Mouse (Mus musculus) CH12.LX (cell line): ENCODE results near the gene Fbxo42.

ENCODE experiments used
- BHLHE40 ChIP-seq: IDR thresholded peaks from 2 replicates; pipeline ENCODE4 v1.6.1; 2011; ENCODE audit warnings: mild to moderate bottlenecking, low read depth, low read length, improper control_type of control experiment
- CHD2 ChIP-seq: IDR thresholded peaks from 2 replicates; pipeline ENCODE4 v1.6.1; 2011; ENCODE audit warnings: low read length, improper control_type of control experiment
- CTCF ChIP-seq, 2 experiments: IDR thresholded peaks in 1 of 2; conservative IDR thresholded peaks in 1 of 2; 2 replicates each; pipeline ENCODE4 v1.5.1; 2011 to 2012; ENCODE audit warnings: low read depth in 2 of 2, low read length in 2 of 2, improper control_type of control experiment in 1 of 2, inconsistent platforms in 1 of 2, mild to moderate bottlenecking in 1 of 2, moderate library complexity in 1 of 2
- E2F4 ChIP-seq: IDR thresholded peaks from 2 replicates; pipeline ENCODE4 v1.6.1; 2011; ENCODE audit warnings: low read depth, low read length, improper control_type of control experiment; ENCODE audit not compliant: insufficient replicate concordance
- KAT2A ChIP-seq: IDR thresholded peaks from 2 replicates; pipeline ENCODE4 v1.6.1; 2012; ENCODE audit warnings: low read length, improper control_type of control experiment, inconsistent platforms; ENCODE audit not compliant: insufficient replicate concordance
- MAX ChIP-seq: IDR thresholded peaks from 2 replicates; pipeline ENCODE4 v1.6.1; 2011; ENCODE audit warnings: low read length, improper control_type of control experiment
- PAX5 ChIP-seq: IDR thresholded peaks from 2 replicates; pipeline ENCODE4 v1.6.1; 2012; ENCODE audit warnings: low read length, inconsistent platforms, mixed read lengths
- POLR2A ChIP-seq: IDR thresholded peaks from 2 replicates; pipeline ENCODE4 v1.6.1; 2011; ENCODE audit warnings: low read depth, mild to moderate bottlenecking, improper control_type of control experiment, low read length
- POLR2AphosphoS2 ChIP-seq: IDR thresholded peaks from 2 replicates; pipeline ENCODE4 v1.6.1; 2011; ENCODE audit warnings: low read depth, low read length, improper control_type of control experiment
- RAD21 ChIP-seq: IDR thresholded peaks from 2 replicates; pipeline ENCODE4 v1.6.1; 2011; ENCODE audit warnings: low read depth, mild to moderate bottlenecking, low read length, improper control_type of control experiment, moderate library complexity
- TBP ChIP-seq: conservative IDR thresholded peaks from 2 replicates; pipeline ENCODE4 v1.6.1; 2011; ENCODE audit warnings: low read depth, low read length, improper control_type of control experiment
- USF1 ChIP-seq: IDR thresholded peaks from 2 replicates; pipeline ENCODE4 v1.6.1; 2014; ENCODE audit warnings: low read depth, mild to moderate bottlenecking, inconsistent platforms, low read length, improper control_type of control experiment

DNA sequence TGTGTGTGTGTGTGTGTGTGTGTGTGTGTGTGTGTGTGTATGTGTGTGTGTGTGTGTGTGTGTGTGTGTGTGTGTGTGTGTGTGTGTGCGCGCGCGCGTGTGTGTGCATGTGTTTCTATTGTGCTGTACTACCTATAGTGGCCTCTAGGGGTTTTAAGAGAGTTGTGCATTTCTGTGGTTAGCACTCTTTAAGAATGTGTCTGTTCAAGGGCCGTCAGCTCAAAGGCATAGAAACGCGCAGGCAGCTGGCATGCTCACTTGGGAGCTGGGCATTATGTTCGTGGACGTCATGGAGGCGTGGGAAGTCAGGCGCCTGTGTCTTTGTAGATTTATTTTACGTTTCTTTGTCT, 49.9 kb downstream of the Fbxo42 start:
- TF ChIP-seq E2F4 (no peak), RAD21 (no peak), CHD2 (no peak), CTCF (conservative IDR thresholded peaks at IDR 0.05 in 1 of 2, IDR thresholded peaks at IDR 0.05 in 1 of 2; ENCODE audit: low read depth in 2 of 2, low read length in 2 of 2) (0 out of 4 replicates have a peak, but pooled peaks of 1 of the 2 experiments have one; percentile 2), TBP (no peak), MAX (no peak), POLR2A (no peak), PAX5 (no peak), POLR2AphosphoS2 (no peak), KAT2A (no peak), USF1 (no peak), BHLHE40 (no peak)
